Mouse (Mus musculus) G1E (cell line): Measurements from ENCODE around the gene Dytn. TPM values are rescaled to one million over a fixed set of nuclear protein-coding genes. Genes with fewer than 3 reads are reported as not detected.

ENCODE experiments used
- ATAC-seq: 2 replicates; pipeline ENCODE4 v1.8.0; 2016; ENCODE audit warnings: mild to moderate bottlenecking; ENCODE audit not compliant: insufficient number of reproducible peaks, poor library complexity, low FRiP score, severe bottlenecking; ENCODE audit errors: extremely low read depth
- DNase-seq: peaks from one replicate; pipeline ENCODE4 v3.0.0; 2012; ENCODE audit warnings: low spot score
- H3K27me3 ChIP-seq: 2 replicates; pipeline ENCODE4 v1.6.1; 2012; ENCODE audit warnings: mild to moderate bottlenecking, low read length, inconsistent platforms; ENCODE audit not compliant: insufficient read depth
- H3K36me3 ChIP-seq: replicated peaks from 2 replicates; pipeline ENCODE3; 2012; ENCODE audit warnings: mild to moderate bottlenecking, inconsistent platforms
- H3K4me1 ChIP-seq: 2 replicates; pipeline ENCODE4 v1.6.1; 2012; ENCODE audit warnings: low read depth, low read length, inconsistent platforms, mixed read lengths; ENCODE audit not compliant: insufficient read depth
- H3K4me3 ChIP-seq: 2 replicates; pipeline ENCODE4 v1.5.1; 2012; ENCODE audit warnings: low read depth, mild to moderate bottlenecking, inconsistent platforms, low read length, moderate library complexity, mixed read lengths
- H3K9me3 ChIP-seq: replicated peaks from 2 replicates; pipeline ENCODE4 v1.6.1; 2012; ENCODE audit warnings: inconsistent platforms
- CTCF ChIP-seq: IDR thresholded peaks from 2 replicates; pipeline ENCODE4 v1.5.1; 2012; ENCODE audit warnings: low read depth, low read length, inconsistent platforms, mixed read lengths
- GATA1 ChIP-seq: IDR thresholded peaks from 2 replicates; pipeline ENCODE4 v1.6.1; 2012; ENCODE audit warnings: borderline replicate concordance, low read length, inconsistent platforms, mixed read lengths
- GATA2 ChIP-seq: IDR thresholded peaks from 2 replicates; pipeline ENCODE4 v1.6.1; 2012; ENCODE audit warnings: low read depth, low read length, inconsistent platforms, borderline replicate concordance
- POLR2AphosphoS5 ChIP-seq: IDR thresholded peaks from 2 replicates; pipeline ENCODE4 v1.6.1; 2012; ENCODE audit warnings: low read depth, low read length, inconsistent platforms; ENCODE audit not compliant: insufficient replicate concordance
- TAL1 ChIP-seq: conservative IDR thresholded peaks from 2 replicates; pipeline ENCODE4 v1.6.1; 2012; ENCODE audit warnings: low read depth, low read length, inconsistent platforms, mixed read lengths
- polyA plus RNA-seq: library from polyadenylated mRNA; stranded (reverse); fragments of >175 nt; gene quantifications from 2 replicates; pipeline ENCODE4 v1.2.3, GENCODE M21; 2012
- total RNA-seq, 2 experiments: library from RNA; stranded (forward) in 1 of 2; stranded (reverse) in 1 of 2; fragments of 200-1000 nt in 1 of 2; fragments of >200 nt in 1 of 2; fragmentation: Nextera tagmentation in 1 of 2; gene quantifications; 2 replicates each; pipeline ENCODE4 v1.2.3; 2014 to 2017

Dytn gene
- total and polyA plus RNA-seq, 3 experiments: 0.33 TPM; not detected in 2

DNA sequence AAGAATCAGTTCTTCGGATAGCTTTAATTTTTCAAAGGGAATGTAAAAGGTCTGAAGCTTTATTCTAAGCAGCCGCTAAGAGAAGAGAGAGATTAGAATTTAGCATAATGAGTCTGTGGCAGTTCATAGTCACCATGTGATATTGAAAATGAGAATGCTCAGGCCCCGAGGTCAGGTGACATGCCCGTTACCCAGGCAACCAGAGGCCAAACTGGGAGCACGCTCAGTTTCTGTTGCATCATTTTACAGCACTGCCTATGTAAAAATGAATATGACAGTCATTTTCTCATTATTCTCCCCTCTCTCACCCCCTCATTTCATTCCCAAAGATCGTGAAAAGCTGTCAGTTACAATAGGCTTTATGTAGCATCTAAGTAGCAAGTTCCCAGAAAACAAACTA, 113.3 kb downstream of the Dytn start:
- Histone ChIP-seq H3K4me3 (no peak overlapping the region), H3K36me3 (no peaks in the 10 kb centered on the region), H3K4me1 (no peaks in the 10 kb centered on the region), H3K27me3 (no peaks in the 10 kb centered on the region; the same call in 1 of the 2 replicates), H3K9me3 (no peaks in the 10 kb centered on the region)
- no peak for DNase-seq
- no peak for ATAC-seq
- TF ChIP-seq TAL1: no peak
- no peak for TF ChIP-seq GATA1
- TF ChIP-seq POLR2AphosphoS5: no peak
- TF ChIP-seq GATA2: no peak
- TF ChIP-seq CTCF: no peak

Other genes starting within 250 kb of the Dytn start
- gene Adam23, start 241.0 kb downstream of the Dytn start, total RNA-seq (2014; fragmentation: Nextera tagmentation): not detected in 2 replicates
- 0.29 and 0.33 TPM in 2 replicates for gene Adam23, start 241.0 kb downstream of the Dytn start, total RNA-seq (2017)
- not detected in 2 replicates for gene Adam23, start 241.0 kb downstream of the Dytn start, polyA plus RNA-seq
- gene Gm39653, start 71.0 kb downstream of the Dytn start, total RNA-seq (2014; fragmentation: Nextera tagmentation): not detected in 2 replicates
- gene Gm39653, start 71.0 kb downstream of the Dytn start, total RNA-seq (2017): not detected in 2 replicates
- gene Gm39653, start 71.0 kb downstream of the Dytn start, polyA plus RNA-seq: not detected in 2 replicates
- gene Mdh1b, start 43.4 kb upstream of the Dytn start, total RNA-seq (2014; fragmentation: Nextera tagmentation): not detected in 2 replicates
- 0.11 and 0.12 TPM in 2 replicates for gene Mdh1b, start 43.4 kb upstream of the Dytn start, total RNA-seq (2017)
- not detected in 2 replicates for gene Mdh1b, start 43.4 kb upstream of the Dytn start, polyA plus RNA-seq
- 115 and 123 TPM in 2 replicates for gene Fastkd2, start 43.7 kb upstream of the Dytn start, total RNA-seq (2014; fragmentation: Nextera tagmentation)
- 60.5 and 65.4 TPM in 2 replicates for gene Fastkd2, start 43.7 kb upstream of the Dytn start, total RNA-seq (2017)
- 1.8 and 2.2 TPM in 2 replicates for gene Fastkd2, start 43.7 kb upstream of the Dytn start, polyA plus RNA-seq
- not detected in 2 replicates for gene 4933402D24Rik, start 82.3 kb upstream of the Dytn start, total RNA-seq (2014; fragmentation: Nextera tagmentation)
- gene 4933402D24Rik, start 82.3 kb upstream of the Dytn start, total RNA-seq (2017): 0.11 TPM in 1 of 2 replicates, not detected in the other
- gene 4933402D24Rik, start 82.3 kb upstream of the Dytn start, polyA plus RNA-seq: not detected in 2 replicates